Mouse (Mus musculus): Measurements from ENCODE around the gene Tm9sf3. TPM values are rescaled to one million over a fixed set of nuclear protein-coding genes. Genes with fewer than 3 reads are reported as not detected.

Tm9sf3 gene
- total RNA-seq, 2 experiments from 2014 or later = 59.1 to 180 TPM

DNA sequence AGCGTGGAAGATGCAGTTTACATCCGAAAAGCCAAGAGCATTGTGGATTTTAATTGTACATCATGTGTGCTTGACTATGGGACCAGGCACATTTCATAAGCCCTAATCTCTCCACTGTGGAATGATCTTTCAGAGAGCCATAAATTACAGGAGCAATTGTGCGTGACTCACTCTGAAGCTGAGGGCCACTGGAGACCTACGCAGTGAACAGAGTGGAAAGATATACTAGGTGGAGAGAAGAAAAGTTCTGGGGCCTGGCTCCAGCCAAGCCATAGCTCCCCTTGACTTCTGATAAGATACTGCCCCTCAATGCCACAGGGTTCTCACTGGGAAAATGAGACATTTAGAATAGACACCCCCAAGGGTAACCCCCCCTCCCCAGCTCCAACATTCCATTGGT, 70.8 kb downstream of the Tm9sf3 start:
- no peak for ATAC-seq (replicated peaks; ENCODE audit: low FRiP score, low TSS enrichment, poor library complexity, severe bottlenecking)

GRCm38 (mm10) chr19:41191724-41192123, 72.1 kb downstream of the Tm9sf3 start:
- ATAC-seq (replicated peaks; ENCODE audit: low FRiP score, low TSS enrichment, poor library complexity, severe bottlenecking) = 0 out of 2 replicates have a peak, but pooled peaks have one; percentile 18

- ATAC-seq (replicated peaks; ENCODE audit: low FRiP score, low TSS enrichment, poor library complexity, severe bottlenecking) = no peak
Observed at GRCm38 (mm10) chr19:41190876-41191434, 72.8 kb downstream of the Tm9sf3 start.

- ATAC-seq (replicated peaks; ENCODE audit: low FRiP score, low TSS enrichment, poor library complexity, severe bottlenecking) = no peak
Observed at GRCm38 (mm10) chr19:41177331-41177730, 86.5 kb downstream of the Tm9sf3 start.

DNA sequence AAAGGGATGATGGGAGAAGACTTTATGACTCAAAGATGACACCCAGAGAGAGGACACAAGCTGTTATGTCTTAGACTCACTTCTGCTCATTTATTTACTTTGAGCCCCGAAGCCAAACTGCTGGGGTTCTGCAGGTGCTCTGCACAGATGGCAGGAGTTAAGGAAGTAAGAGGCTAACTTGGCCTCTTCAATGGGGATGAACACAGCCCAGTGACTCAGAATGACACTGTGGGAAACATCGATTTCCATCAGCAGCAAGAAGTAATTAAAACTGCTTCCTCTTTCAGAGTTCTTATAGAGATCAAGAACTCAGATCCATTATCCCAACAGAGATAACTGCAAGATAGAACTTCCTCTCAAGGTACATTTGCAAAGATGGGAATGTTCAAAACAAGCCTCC, 86.9 kb downstream of the Tm9sf3 start:
- ATAC-seq (replicated peaks; ENCODE audit: low FRiP score, low TSS enrichment, poor library complexity, severe bottlenecking) = no peak

GRCm38 (mm10) chr19:41165914-41166235, 97.9 kb downstream of the Tm9sf3 start:
- ATAC-seq (replicated peaks; ENCODE audit: low FRiP score, low TSS enrichment, poor library complexity, severe bottlenecking) = no peak

DNA sequence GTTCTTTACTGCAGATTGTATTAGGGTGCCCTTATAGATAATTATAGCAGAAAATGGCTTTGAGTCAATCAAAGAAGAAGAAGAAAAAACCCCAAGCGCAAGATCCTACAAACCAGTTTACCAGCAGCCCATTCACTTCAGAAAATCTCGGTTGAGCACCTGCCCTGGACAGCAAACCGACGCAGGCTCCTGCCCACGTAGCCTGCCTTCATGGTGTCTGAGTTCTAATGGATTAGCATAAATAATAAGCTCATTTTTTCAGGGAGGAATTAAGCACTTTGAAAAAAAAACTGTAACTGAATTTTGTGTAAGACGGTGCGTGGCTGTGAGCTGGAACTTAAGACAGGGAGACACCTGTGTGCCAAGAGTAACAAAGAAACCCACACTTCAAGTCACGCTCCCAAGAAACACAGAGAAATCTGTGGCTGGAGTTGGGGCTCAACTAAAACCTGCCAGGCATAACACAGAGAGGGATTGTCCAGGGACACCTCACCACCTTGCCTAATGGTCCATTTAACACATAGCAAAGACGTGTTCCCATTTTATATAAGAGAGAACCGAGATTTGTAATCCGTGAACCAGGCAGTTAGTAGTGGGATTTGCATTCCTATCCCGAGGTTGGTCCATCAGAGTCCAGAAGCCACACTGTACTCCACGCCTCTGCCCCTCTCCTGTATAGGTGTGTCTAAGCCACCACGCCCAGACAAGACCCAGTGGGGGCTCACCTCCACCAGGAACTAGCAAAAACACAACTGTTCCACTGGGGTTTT, 98.5 kb downstream of the Tm9sf3 start:
- no peak for ATAC-seq (replicated peaks; ENCODE audit: low FRiP score, low TSS enrichment, poor library complexity, severe bottlenecking)

- no peak for ATAC-seq (replicated peaks; ENCODE audit: low FRiP score, low TSS enrichment, poor library complexity, severe bottlenecking)
Observed at GRCm38 (mm10) chr19:41164447-41165095, 99.2 kb downstream of the Tm9sf3 start.

Other genes starting within 250 kb of the Tm9sf3 start
- 3.4 and 40.7 TPM in 2 replicates for gene Dntt, start 234.7 kb downstream of the Tm9sf3 start, total RNA-seq (2014; fragmentation: Nextera tagmentation)
- 10.3 and 10.6 TPM in 2 replicates for gene Dntt, start 234.7 kb downstream of the Tm9sf3 start, total RNA-seq (2017)
- gene Opalin, start 186.9 kb downstream of the Tm9sf3 start, total RNA-seq (2014; fragmentation: Nextera tagmentation) = not detected in 2 replicates
- gene Opalin, start 186.9 kb downstream of the Tm9sf3 start, total RNA-seq (2017) = not detected in 2 replicates
- gene Tll2, start 57.2 kb downstream of the Tm9sf3 start, total RNA-seq (2014; fragmentation: Nextera tagmentation) = not detected in 2 replicates
- gene Tll2, start 57.2 kb downstream of the Tm9sf3 start, total RNA-seq (2017) = not detected in 2 replicates
- gene Pik3ap1, start 121.1 kb upstream of the Tm9sf3 start, total RNA-seq (2014; fragmentation: Nextera tagmentation) = 1.5 and 2.3 TPM in 2 replicates
- 1.2 and 1.4 TPM in 2 replicates for gene Pik3ap1, start 121.1 kb upstream of the Tm9sf3 start, total RNA-seq (2017)
- gene Lcor, start 218.6 kb upstream of the Tm9sf3 start, total RNA-seq (2014; fragmentation: Nextera tagmentation) = 13.4 and 15.5 TPM in 2 replicates
- gene Lcor, start 218.6 kb upstream of the Tm9sf3 start, total RNA-seq (2017) = 13.1 and 16.9 TPM in 2 replicates

Measured in megakaryocyte-erythroid progenitor cell, adult 5-6 weeks (primary cell).